Mouse (Mus musculus) G1E (cell line): ENCODE results near the gene Krtap6-1.
"Not testable (repeated sequence)": the region's sequence is repeated elsewhere in the genome, so short reads cannot be mapped to it uniquely, and the experiment has no call there.

Experiments used
- CTCF ChIP-seq: IDR thresholded peaks from 2 replicates; pipeline ENCODE4 v1.5.1; 2012; ENCODE audit warnings: low read depth, low read length, inconsistent platforms, mixed read lengths
- GATA1 ChIP-seq: IDR thresholded peaks from 2 replicates; pipeline ENCODE4 v1.6.1; 2012; ENCODE audit warnings: borderline replicate concordance, low read length, inconsistent platforms, mixed read lengths
- GATA2 ChIP-seq: IDR thresholded peaks from 2 replicates; pipeline ENCODE4 v1.6.1; 2012; ENCODE audit warnings: low read depth, low read length, inconsistent platforms, borderline replicate concordance
- POLR2AphosphoS5 ChIP-seq: IDR thresholded peaks from 2 replicates; pipeline ENCODE4 v1.6.1; 2012; ENCODE audit warnings: low read depth, low read length, inconsistent platforms; ENCODE audit not compliant: insufficient replicate concordance
- TAL1 ChIP-seq: conservative IDR thresholded peaks from 2 replicates; pipeline ENCODE4 v1.6.1; 2012; ENCODE audit warnings: low read depth, low read length, inconsistent platforms, mixed read lengths

- TF ChIP-seq GATA2, CTCF, GATA1, TAL1, POLR2AphosphoS5: not testable (repeated sequence)
These were observed 16.5 kb upstream of the Krtap6-1 start, which contains the start of gene Gm10229 for GRCm38 (mm10) chr16:89014984-89015383.
